Mouse (Mus musculus): ENCODE results near the gene Trrap. TPM values are rescaled to one million over a fixed set of nuclear protein-coding genes. Genes with fewer than 3 reads are reported as not detected.

Trrap gene
- total and polyA plus RNA-seq, 2 experiments from 2014 or later: 58.4 to 149 TPM

DNA sequence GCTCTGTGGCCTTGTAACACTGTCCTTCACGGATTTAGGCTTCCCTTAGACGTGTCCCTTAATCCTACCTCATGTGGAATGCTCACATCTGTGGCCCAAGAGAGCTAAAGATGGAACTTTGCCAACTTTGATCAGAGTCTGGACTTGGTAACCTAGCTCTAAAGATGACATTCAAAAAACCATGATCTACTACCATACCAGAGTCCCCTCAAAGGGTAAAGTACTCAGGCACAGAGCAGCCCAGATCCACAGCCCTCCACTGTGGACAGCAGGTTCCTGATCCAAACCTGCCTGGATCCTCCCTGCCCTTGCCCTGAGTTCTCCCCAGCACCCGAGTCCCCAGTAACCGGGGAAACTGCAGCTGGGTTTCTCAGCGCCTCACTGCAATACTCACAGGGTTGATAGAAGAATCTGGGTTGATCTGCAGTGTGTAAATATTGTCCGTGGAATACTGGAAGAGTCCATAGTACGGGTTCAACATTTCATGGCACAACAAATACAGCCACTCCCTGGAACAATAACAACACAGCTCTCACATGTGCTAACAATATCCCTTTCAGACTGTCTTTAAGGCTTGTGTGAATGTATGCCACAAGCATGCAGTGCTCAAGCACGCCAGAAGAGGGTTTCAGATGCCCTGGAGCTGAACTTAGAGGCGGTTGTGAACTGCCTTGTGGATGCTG lies 118.6 kb downstream of the Trrap start:
- WGBS: 91% methylated on average over 9 of the region's 9 CpGs
- ATAC-seq (no peak), DNase-seq (ENCODE audit: low spot score) (no peak)
- Histone ChIP-seq H3K4me1 (ENCODE audit: insufficient read depth, low read length) (no peaks in the 10 kb centered on the region), H3K4me3 (ENCODE audit: low read length) (no peak overlapping the region), H3K9me3 (ENCODE audit: low read length) (no peaks in the 10 kb centered on the region), H3K27me3 (ENCODE audit: insufficient read depth, low read length) (no peaks in the 10 kb centered on the region), H3K9ac (replicated peaks; ENCODE audit: low read length) (no peak overlapping the region), H3K27ac (no peak overlapping the region), H3K36me3 (ENCODE audit: insufficient read depth, low read length) (peaks cover 64% of the 10 kb centered on the region), H3K4me2 (ENCODE audit: low read depth, low read length) (no peak overlapping the region)
- no peak for TF ChIP-seq CTCF (IDR thresholded peaks at IDR 0.05; ENCODE audit: low read depth)

DNA sequence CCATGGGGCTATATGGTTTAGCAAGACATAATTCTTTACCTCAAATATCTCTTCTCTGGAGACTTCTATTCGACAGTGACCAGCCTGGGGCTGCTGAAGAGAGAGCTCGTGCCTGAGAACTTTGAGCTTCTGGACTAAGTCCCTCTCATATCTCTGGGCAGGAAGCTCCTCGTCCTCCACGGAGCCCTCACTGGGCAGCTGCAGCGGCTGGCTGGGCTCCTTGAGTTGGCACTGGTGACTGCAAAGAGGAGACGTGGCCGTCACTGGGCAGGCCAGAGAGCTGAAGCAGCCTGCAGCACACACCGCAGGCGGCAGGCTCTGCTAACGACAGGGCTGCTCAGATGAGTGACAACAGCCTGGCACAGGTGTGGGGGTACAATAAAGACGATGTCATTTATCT lies 123.7 kb downstream of the Trrap start:
- H3K4me1 ChIP-seq (ENCODE audit: insufficient read depth, low read length): no peaks in the 10 kb centered on the region
- H3K27me3 ChIP-seq (ENCODE audit: insufficient read depth, low read length): no peaks in the 10 kb centered on the region
- no peak for TF ChIP-seq CTCF (IDR thresholded peaks at IDR 0.05; ENCODE audit: low read depth)
- H3K4me2 ChIP-seq (ENCODE audit: low read depth, low read length): no peak overlapping the region
- no peaks in the 10 kb centered on the region for H3K9me3 ChIP-seq (ENCODE audit: low read length)
- WGBS: 74% methylated on average over 11 of the region's 11 CpGs
- no peak for DNase-seq (ENCODE audit: low spot score)
- no peak for ATAC-seq
- H3K9ac ChIP-seq (replicated peaks; ENCODE audit: low read length): no peak overlapping the region
- no peak overlapping the region for H3K27ac ChIP-seq
- peaks cover 71% of the 10 kb centered on the region for H3K36me3 ChIP-seq (ENCODE audit: insufficient read depth, low read length)
- no peak overlapping the region for H3K4me3 ChIP-seq (ENCODE audit: low read length)

DNA sequence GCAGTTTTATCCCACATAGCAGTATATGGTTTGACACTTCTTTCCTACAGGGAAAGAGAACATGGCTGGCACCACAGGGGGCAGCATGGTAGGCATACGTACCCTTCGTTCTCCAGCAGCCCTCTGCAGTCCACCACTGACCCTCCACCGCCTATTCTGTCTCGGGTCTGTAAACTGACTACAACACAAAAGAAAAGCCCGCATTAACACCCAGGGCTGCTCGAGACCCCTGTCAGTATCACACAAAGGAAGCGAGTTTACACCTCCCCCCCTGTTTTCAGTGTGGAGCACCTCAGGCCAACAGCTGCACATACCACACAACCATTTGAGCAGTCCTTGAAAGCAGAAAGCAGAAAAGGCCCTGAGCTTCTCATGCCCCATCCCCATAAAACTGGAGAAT lies 130.3 kb downstream of the Trrap start:
- no peak for TF ChIP-seq CTCF (IDR thresholded peaks at IDR 0.05; ENCODE audit: low read depth)
- H3K9me3 ChIP-seq (ENCODE audit: low read length): no peaks in the 10 kb centered on the region
- H3K4me2 ChIP-seq (ENCODE audit: low read depth, low read length): no peak overlapping the region
- H3K4me3 ChIP-seq (ENCODE audit: low read length): no peak overlapping the region
- H3K27ac ChIP-seq: no peak overlapping the region
- ATAC-seq (no peak), DNase-seq (ENCODE audit: low spot score) (no peak)
- H3K27me3 ChIP-seq (ENCODE audit: insufficient read depth, low read length): no peaks in the 10 kb centered on the region
- no peak overlapping the region for H3K9ac ChIP-seq (replicated peaks; ENCODE audit: low read length)
- 28% methylated on average over 7 of the region's 7 CpGs for WGBS
- peaks cover 32% of the 10 kb centered on the region for H3K36me3 ChIP-seq (ENCODE audit: insufficient read depth, low read length)
- H3K4me1 ChIP-seq (ENCODE audit: insufficient read depth, low read length): no peaks in the 10 kb centered on the region

DNA sequence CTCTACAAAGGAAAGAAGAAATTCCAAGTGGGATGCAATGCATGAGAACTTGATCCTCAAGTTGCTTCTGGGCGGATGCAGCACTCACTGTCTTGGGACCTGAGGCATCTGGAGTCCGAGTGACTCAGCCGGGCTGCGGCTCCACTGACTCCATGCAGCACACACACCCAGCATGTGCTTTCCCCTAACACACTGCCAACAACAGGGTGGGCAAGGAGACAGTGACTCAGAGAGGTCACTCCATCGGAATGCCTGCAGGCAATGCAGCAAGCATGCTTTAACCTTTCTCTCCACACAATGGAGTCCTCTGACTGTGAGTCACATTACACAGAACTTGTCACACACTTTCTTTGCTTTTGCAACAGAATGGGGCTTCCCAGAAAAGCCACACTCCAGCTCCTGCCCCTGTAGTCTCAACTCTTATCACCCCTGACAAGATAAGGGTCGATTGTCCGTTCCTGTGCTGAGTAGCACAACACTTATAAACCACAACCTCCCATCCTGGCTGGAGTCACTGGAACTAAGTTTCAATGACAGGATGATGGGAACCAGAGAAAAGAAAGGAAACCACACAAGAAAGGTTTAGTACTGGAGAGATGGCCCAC lies 131.0 kb downstream of the Trrap start:
- Histone ChIP-seq H3K9me3 (ENCODE audit: low read length) (no peaks in the 10 kb centered on the region), H3K4me1 (ENCODE audit: insufficient read depth, low read length) (no peaks in the 10 kb centered on the region), H3K27me3 (ENCODE audit: insufficient read depth, low read length) (no peaks in the 10 kb centered on the region), H3K4me2 (ENCODE audit: low read depth, low read length) (no peak overlapping the region), H3K9ac (replicated peaks; ENCODE audit: low read length) (no peak overlapping the region), H3K36me3 (ENCODE audit: insufficient read depth, low read length) (peaks cover 25% of the 10 kb centered on the region), H3K4me3 (ENCODE audit: low read length) (no peak overlapping the region), H3K27ac (no peak overlapping the region)
- ATAC-seq (no peak), DNase-seq (ENCODE audit: low spot score) (no peak)
- TF ChIP-seq CTCF (IDR thresholded peaks at IDR 0.05; ENCODE audit: low read depth): no peak
- 37% methylated on average over 7 of the region's 7 CpGs for WGBS

DNA sequence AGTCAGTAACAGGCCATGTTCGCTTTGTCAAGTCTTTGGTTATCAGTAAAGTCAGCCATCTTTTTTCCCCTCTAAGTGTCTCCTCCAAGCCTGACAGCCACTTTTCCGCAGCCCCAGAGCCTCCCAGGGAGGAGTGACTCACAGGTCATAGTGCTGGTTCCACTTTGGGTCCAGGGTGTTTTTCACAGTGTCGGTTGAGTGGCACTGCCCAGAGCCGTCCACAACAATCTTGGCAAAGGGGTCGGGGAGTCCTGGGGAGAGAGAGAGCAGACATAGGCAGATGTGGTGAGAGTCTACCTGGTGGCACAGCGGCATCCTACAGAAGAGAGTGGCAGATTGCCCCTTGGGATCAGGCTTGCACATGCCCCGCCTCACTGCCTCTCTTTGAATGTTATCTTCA lies 133.5 kb downstream of the Trrap start:
- ATAC-seq (no peak), DNase-seq (ENCODE audit: low spot score) (no peak)
- WGBS: 76% methylated on average over 7 of the region's 7 CpGs

DNA sequence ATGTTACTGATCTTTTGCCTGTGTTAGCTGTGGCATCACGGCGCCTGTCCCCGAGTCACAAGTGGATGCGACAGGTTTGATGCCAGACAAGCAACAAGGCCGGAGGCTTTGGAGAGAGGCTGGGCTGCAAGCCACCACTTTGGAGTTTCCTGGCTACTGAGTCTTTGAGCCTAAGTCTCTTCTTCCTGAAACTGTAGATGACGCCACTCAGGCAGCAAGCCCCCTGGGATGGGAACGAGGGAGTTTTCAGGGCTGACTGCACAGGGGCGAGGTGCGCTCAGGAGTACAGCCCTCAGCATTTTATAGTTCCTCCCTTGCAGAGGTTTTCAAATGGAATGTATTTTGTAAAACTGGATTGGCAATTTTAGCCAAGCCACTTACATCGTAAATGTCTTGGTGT lies 134.3 kb downstream of the Trrap start:
- Histone ChIP-seq H3K27me3 (ENCODE audit: insufficient read depth, low read length) (no peaks in the 10 kb centered on the region), H3K27ac (no peak overlapping the region), H3K4me2 (ENCODE audit: low read depth, low read length) (no peak overlapping the region), H3K4me1 (ENCODE audit: insufficient read depth, low read length) (no peaks in the 10 kb centered on the region), H3K9ac (replicated peaks; ENCODE audit: low read length) (no peak overlapping the region), H3K9me3 (ENCODE audit: low read length) (no peaks in the 10 kb centered on the region), H3K36me3 (ENCODE audit: insufficient read depth, low read length) (peaks cover 5% of the 10 kb centered on the region; the same call in 1 of the 2 replicates), H3K4me3 (ENCODE audit: low read length) (no peak overlapping the region)
- no peak for TF ChIP-seq CTCF (IDR thresholded peaks at IDR 0.05; ENCODE audit: low read depth)
- WGBS: 62% methylated on average over 10 of the region's 10 CpGs
- DNase-seq (ENCODE audit: low spot score) (no peak), ATAC-seq (no peak)

More for the DNA sequence above, 133.5 kb downstream of the Trrap start:
- no peak overlapping the region for H3K9ac ChIP-seq (replicated peaks; ENCODE audit: low read length)
- H3K27ac ChIP-seq: no peak overlapping the region
- H3K9me3 ChIP-seq (ENCODE audit: low read length): no peaks in the 10 kb centered on the region
- no peak overlapping the region for H3K4me2 ChIP-seq (ENCODE audit: low read depth, low read length)
- H3K4me3 ChIP-seq (ENCODE audit: low read length): no peak overlapping the region
- peaks cover 9% of the 10 kb centered on the region; the same call in 1 of the 2 replicates for H3K36me3 ChIP-seq (ENCODE audit: insufficient read depth, low read length)
- TF ChIP-seq CTCF (IDR thresholded peaks at IDR 0.05; ENCODE audit: low read depth): no peak
- no peaks in the 10 kb centered on the region for H3K4me1 ChIP-seq (ENCODE audit: insufficient read depth, low read length)
- no peaks in the 10 kb centered on the region for H3K27me3 ChIP-seq (ENCODE audit: insufficient read depth, low read length)

Measured in hindbrain, postnatal 0 days (tissue).